Comparison of ENCODE assay signal across 9 mouse cellular contexts in the genomic region with DNA sequence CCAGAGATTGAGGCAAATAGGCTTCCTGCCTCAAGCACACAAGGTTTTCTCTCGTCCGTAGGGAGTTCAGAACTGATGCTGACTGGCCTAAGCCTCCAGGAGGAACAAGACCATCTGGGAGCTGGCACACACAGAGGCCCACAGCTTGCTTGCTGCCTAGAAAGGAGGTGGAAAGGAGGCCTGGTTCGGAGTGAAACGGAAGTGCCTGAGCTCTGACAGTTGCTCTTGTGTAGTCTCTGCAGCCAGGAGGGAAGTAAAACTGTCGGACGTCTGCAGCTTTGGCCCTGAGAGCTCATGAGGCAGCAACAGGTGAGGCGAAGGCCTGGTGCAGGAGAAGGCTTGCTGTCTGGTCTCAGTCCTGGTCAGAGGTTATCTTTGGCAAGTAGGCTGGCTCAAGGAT. TPM values are rescaled to one million over a fixed set of nuclear protein-coding genes. Genes with fewer than 3 reads are reported as not detected.
DNase-seq lines count a peak whose midpoint lies in the region; ATAC-seq and TF ChIP-seq lines count a peak whose summit lies in the region.
"Had no signal": no experiment of that assay in that cellular context is flagged by ENCODE, and none has a peak within 500 bp of the region (broad histone marks: within the 10 kb centered on the region; RNA-seq: fewer than 3 reads in every experiment).

A gene (plus strand): TSS at position 246 of the 400 bp plus-strand sequence.

- no peaks in the 10 kb centered on the region for H3K9me3 ChIP-seq in forebrain, embryonic 15.5 days
- H3K9me3 ChIP-seq in hindbrain, embryonic 16.5 days (ENCODE audit: control insufficient read depth, low read length): no peaks in the 10 kb centered on the region
- no peaks in the 10 kb centered on the region for H3K9me3 ChIP-seq in limb, embryonic 14.5 days (ENCODE audit: control insufficient read depth, low read length)
- no peaks in the 10 kb centered on the region for H3K9me3 ChIP-seq in neural tube, embryonic 13.5 days
- H3K9me3 ChIP-seq: megakaryocyte, embryonic 14.5 days had no signal

- peak; percentile 23 for DNase-seq in kidney, adult 2 months
- no peak for DNase-seq in kidney, adult 11 months
- no peak for DNase-seq in adrenal gland, postnatal 14 days
- DNase-seq in limb, embryonic 14.5 days (ENCODE audit: low spot score): no peak
- no peak for DNase-seq in urinary bladder, adult 18-20 months (ENCODE audit: low spot score in 2 of 2)

- no peak within 1 kb of the TSS for H3K4me2 ChIP-seq in forebrain, embryonic 15.5 days (replicated peaks)
- no peak within 1 kb of the TSS for H3K4me2 ChIP-seq in hindbrain, embryonic 16.5 days (ENCODE audit: low read length)
- no peak within 1 kb of the TSS for H3K4me2 ChIP-seq in limb, embryonic 14.5 days (replicated peaks; ENCODE audit: low read depth, low read length, severe bottlenecking)
- H3K4me2 ChIP-seq in neural tube, embryonic 13.5 days: no peak within 1 kb of the TSS

- no peak within 1 kb of the TSS for H3K9ac ChIP-seq in forebrain, embryonic 15.5 days (replicated peaks)
- no peak within 1 kb of the TSS for H3K9ac ChIP-seq in hindbrain, embryonic 16.5 days (ENCODE audit: low read depth, low read length)
- H3K9ac ChIP-seq in limb, embryonic 14.5 days (ENCODE audit: low read depth, low read length, severe bottlenecking): 0 out of 2 replicates have a peak within 1 kb of the TSS, but pooled peaks have one; percentile 16
- no peak within 1 kb of the TSS for H3K9ac ChIP-seq in neural tube, embryonic 13.5 days

- no peak for TF ChIP-seq CTCF in kidney, adult 2 months (conservative IDR thresholded peaks at IDR 0.05; ENCODE audit: insufficient read depth, insufficient read length, low read depth, low read length)

- H3K27me3 ChIP-seq in kidney, adult 2 months (replicated peaks; ENCODE audit: control insufficient read depth, insufficient read depth, low read length): no peaks in the 10 kb centered on the region
- no peaks in the 10 kb centered on the region for H3K27me3 ChIP-seq in forebrain, embryonic 15.5 days
- no peaks in the 10 kb centered on the region for H3K27me3 ChIP-seq in hindbrain, embryonic 16.5 days (replicated peaks; ENCODE audit: control insufficient read depth, insufficient read depth, low read length)
- H3K27me3 ChIP-seq in limb, embryonic 14.5 days (ENCODE audit: control insufficient read depth, insufficient read depth, low read length): no peaks in the 10 kb centered on the region
- H3K27me3 ChIP-seq in neural tube, embryonic 13.5 days: no peaks in the 10 kb centered on the region

- no peaks in the 10 kb centered on the region for H3K36me3 ChIP-seq in kidney, adult 2 months (ENCODE audit: control insufficient read depth, insufficient read depth, low read length)
- H3K36me3 ChIP-seq in forebrain, embryonic 15.5 days: no peaks in the 10 kb centered on the region
- H3K36me3 ChIP-seq in hindbrain, embryonic 16.5 days (ENCODE audit: control insufficient read depth, insufficient read depth, low read length): no peaks in the 10 kb centered on the region
- H3K36me3 ChIP-seq in limb, embryonic 14.5 days (ENCODE audit: control insufficient read depth, insufficient read depth, low read length): no peaks in the 10 kb centered on the region
- no peaks in the 10 kb centered on the region for H3K36me3 ChIP-seq in neural tube, embryonic 13.5 days

- WGBS in kidney, adult 2 months: 76% methylated on average over 7 of the region's 7 CpGs
- 62% methylated on average over 7 of the region's 7 CpGs for WGBS in forebrain, embryonic 15.5 days
- WGBS in hindbrain, embryonic 16.5 days: 68% methylated on average over 7 of the region's 7 CpGs
- 52% methylated on average over 7 of the region's 7 CpGs for WGBS in limb, embryonic 14.5 days
- WGBS in neural tube, embryonic 13.5 days: 79% methylated on average over 7 of the region's 7 CpGs

- no peak within 1 kb of the TSS for H3K27ac ChIP-seq in kidney, adult 2 months (ENCODE audit: insufficient read depth, low read depth, low read length)
- no peak within 1 kb of the TSS for H3K27ac ChIP-seq in forebrain, embryonic 15.5 days (replicated peaks)
- H3K27ac ChIP-seq in hindbrain, embryonic 16.5 days (ENCODE audit: low read depth, low read length): no peak within 1 kb of the TSS
- H3K27ac ChIP-seq in limb, embryonic 14.5 days (replicated peaks; ENCODE audit: low read depth, low read length): 0 out of 2 replicates have a peak within 1 kb of the TSS, but pooled peaks have one; percentile 26
- H3K27ac ChIP-seq in neural tube, embryonic 13.5 days (replicated peaks): no peak within 1 kb of the TSS

- ATAC-seq in forebrain, embryonic 15.5 days (replicated peaks): no peak
- ATAC-seq in hindbrain, embryonic 16.5 days: no peak
- no peak for ATAC-seq in limb, embryonic 14.5 days (ENCODE audit: low FRiP score, low read depth)
- ATAC-seq in neural tube, embryonic 13.5 days (ENCODE audit: low read depth): no peak

- no peak within 1 kb of the TSS for H3K4me3 ChIP-seq in kidney, adult 2 months (ENCODE audit: insufficient read depth, low read depth, low read length)
- no peak within 1 kb of the TSS for H3K4me3 ChIP-seq in forebrain, embryonic 15.5 days
- H3K4me3 ChIP-seq in hindbrain, embryonic 16.5 days (ENCODE audit: low read length): no peak within 1 kb of the TSS
- H3K4me3 ChIP-seq in limb, embryonic 14.5 days (replicated peaks; ENCODE audit: low read length): no peak within 1 kb of the TSS
- no peak within 1 kb of the TSS for H3K4me3 ChIP-seq in neural tube, embryonic 13.5 days

- peaks cover 6% of the 10 kb centered on the region for H3K4me1 ChIP-seq in kidney, adult 2 months (ENCODE audit: control insufficient read depth, insufficient read depth, low read length)
- H3K4me1 ChIP-seq in forebrain, embryonic 15.5 days: peaks cover 6% of the 10 kb centered on the region; the same call in 1 of the 2 replicates
- no peaks in the 10 kb centered on the region for H3K4me1 ChIP-seq in hindbrain, embryonic 16.5 days (ENCODE audit: control insufficient read depth, insufficient read depth, low read depth, low read length)
- H3K4me1 ChIP-seq in limb, embryonic 14.5 days (ENCODE audit: control insufficient read depth, insufficient read depth, low read length): no peaks in the 10 kb centered on the region
- H3K4me1 ChIP-seq in neural tube, embryonic 13.5 days (replicated peaks): 0 out of 2 replicates have a peak, but pooled peaks cover 4% of the 10 kb centered on the region

- no peak for TF ChIP-seq POLR2A in kidney, adult 2 months (IDR thresholded peaks at IDR 0.05; ENCODE audit: low read depth, low read length)
- TF ChIP-seq POLR2A in limb, embryonic 14.5 days (IDR thresholded peaks at IDR 0.05; ENCODE audit: borderline replicate concordance, extremely low read depth, insufficient read depth, insufficient read length): no peak

RNA-seq across cellular contexts. Expression of the gene that starts here (rescaled TPM):
- 5.3 and 7.1 TPM in 2 replicates for polyA plus RNA-seq in kidney, adult 2 months (2012; rRNA removed)
- total RNA-seq in adrenal gland, postnatal 14 days (2021): 21.6 and 31.8 TPM in 2 replicates
- 45.2 and 46.2 TPM in 2 replicates for polyA plus RNA-seq in forebrain, embryonic 15.5 days (2015; fragmentation: Nextera tagmentation; extraction: Ambion mirVana)
- polyA plus RNA-seq in hindbrain, embryonic 16.5 days (2015; fragmentation: Nextera tagmentation; extraction: Ambion mirVana): 36.5 and 41.1 TPM in 2 replicates
- 21.9 and 22.0 TPM in 2 replicates for polyA plus RNA-seq in limb, embryonic 14.5 days (2012; rRNA removed)
- polyA plus RNA-seq in limb, embryonic 14.5 days (2014; fragmentation: Nextera tagmentation; extraction: Ambion mirVana): 19.9 and 24.5 TPM in 2 replicates
- polyA plus RNA-seq in neural tube, embryonic 13.5 days (2015; fragmentation: Nextera tagmentation; extraction: Ambion mirVana): 36.8 and 37.3 TPM in 2 replicates
